Mouse (Mus musculus) bone marrow, adult 2 months (tissue): ENCODE data around the gene Phldb2. TPM values are rescaled to one million over a fixed set of nuclear protein-coding genes. Genes with fewer than 3 reads are reported as not detected.

Experiments used
- H3K27ac ChIP-seq: fragments of 200-500 bp; 2 replicates; pipeline ENCODE4 v1.5.1; 2012; ENCODE audit warnings: low read depth, mild to moderate bottlenecking, control low read depth, inconsistent platforms, low read length; ENCODE audit not compliant: control insufficient read depth, poor library complexity, insufficient read depth
- H3K4me1 ChIP-seq: fragments of 200-500 bp; 2 replicates; pipeline ENCODE4 v1.6.1; 2011; ENCODE audit warnings: low read length; ENCODE audit not compliant: control insufficient read depth, insufficient read depth
- H3K4me3 ChIP-seq: fragments of 200-500 bp; replicated peaks from 2 replicates; pipeline ENCODE3; 2011; ENCODE audit warnings: mild to moderate bottlenecking, low read depth, low read length, control low read depth; ENCODE audit not compliant: control insufficient read depth
- CTCF ChIP-seq: fragments of 200-500 bp; IDR thresholded peaks from 2 replicates; pipeline ENCODE4 v1.5.1; 2011; ENCODE audit warnings: low read length, control low read depth; ENCODE audit not compliant: control insufficient read depth, insufficient read depth
- POLR2A ChIP-seq: fragments of 200-500 bp; IDR thresholded peaks from 2 replicates; pipeline ENCODE4 v1.6.1; 2011; ENCODE audit warnings: low read depth, mild to moderate bottlenecking, control low read depth, low read length, borderline replicate concordance; ENCODE audit not compliant: control insufficient read depth
- WGBS: fragments of 180-500 bp; shearing (Covaris S2); methylation state at CpG from one replicate; pipeline ENCODE4 v1.1.7; 2018; 5-methylcytosine and 5-hydroxymethylcytosine counted together
- polyA plus RNA-seq: library from polyadenylated mRNA; stranded (reverse); fragments of >200 nt; gene quantifications from 2 replicates; pipeline ENCODE4 v1.2.4, GENCODE M21; 2011; ENCODE audit warnings: low replicate concordance; ENCODE audit not compliant: missing spikeins, insufficient read depth, insufficient read length

Phldb2 gene
- polyA plus RNA-seq, 1 experiment = 3.7 TPM

GRCm38 (mm10) chr16:45792781-45793180 lies 160.6 kb downstream of the Phldb2 start:
- 67% methylated on average over 2 of the region's 2 CpGs for WGBS
- H3K4me3 ChIP-seq = no peak overlapping the region
- TF ChIP-seq POLR2A (no peak), CTCF (no peak)
- H3K27ac ChIP-seq = no peak overlapping the region
- no peaks in the 10 kb centered on the region for H3K4me1 ChIP-seq

- no peak overlapping the region for H3K4me3 ChIP-seq
- H3K4me1 ChIP-seq = no peaks in the 10 kb centered on the region; the same call in 1 of the 2 replicates
- H3K27ac ChIP-seq = no peak overlapping the region
- TF ChIP-seq POLR2A (no peak), CTCF (no peak)
- WGBS = 47% methylated on average over 5 of the region's 5 CpGs
Measured at GRCm38 (mm10) chr16:45791286-45791685, 162.1 kb downstream of the Phldb2 start.

- Histone ChIP-seq H3K27ac (no peak overlapping the region), H3K4me3 (no peak overlapping the region), H3K4me1 (no peaks in the 10 kb centered on the region; the same call in 1 of the 2 replicates)
- 86% methylated on average over 2 of the region's 2 CpGs for WGBS
- no peak for TF ChIP-seq CTCF
- no peak for TF ChIP-seq POLR2A
Measured at GRCm38 (mm10) chr16:45789311-45789710, 164.1 kb downstream of the Phldb2 start.

GRCm38 (mm10) chr16:45787650-45788049 lies 165.7 kb downstream of the Phldb2 start:
- Histone ChIP-seq H3K4me3 (no peak overlapping the region), H3K27ac (no peak overlapping the region), H3K4me1 (no peaks in the 10 kb centered on the region; the same call in 1 of the 2 replicates)
- WGBS = 81% methylated on average over 6 of the region's 6 CpGs
- TF ChIP-seq CTCF = no peak
- no peak for TF ChIP-seq POLR2A

GRCm38 (mm10) chr16:45786639-45787038 lies 166.8 kb downstream of the Phldb2 start:
- Histone ChIP-seq H3K4me3 (no peak overlapping the region), H3K27ac (no peak overlapping the region), H3K4me1 (no peaks in the 10 kb centered on the region; the same call in 1 of the 2 replicates)
- no peak for TF ChIP-seq POLR2A
- TF ChIP-seq CTCF = no peak
- WGBS = 14% methylated on average over 8 of the region's 8 CpGs

- no peak overlapping the region for H3K4me3 ChIP-seq
- no peaks in the 10 kb centered on the region for H3K4me1 ChIP-seq
- H3K27ac ChIP-seq = no peak overlapping the region
- TF ChIP-seq CTCF (no peak), POLR2A (no peak)
- WGBS = 52% methylated on average over 6 of the region's 6 CpGs
Measured at GRCm38 (mm10) chr16:45780001-45780400, 173.4 kb downstream of the Phldb2 start.

- H3K4me3 ChIP-seq = no peak overlapping the region
- H3K27ac ChIP-seq = no peak overlapping the region
- no peaks in the 10 kb centered on the region for H3K4me1 ChIP-seq
- 86% methylated on average over 5 of the region's 5 CpGs for WGBS
- no peak for TF ChIP-seq POLR2A
Measured at GRCm38 (mm10) chr16:45774813-45775212, 178.6 kb downstream of the Phldb2 start.

- TF ChIP-seq POLR2A (no peak), CTCF (no peak)
- H3K4me3 ChIP-seq = no peak overlapping the region
- no peak overlapping the region for H3K27ac ChIP-seq
- WGBS = 88% methylated on average over 6 of the region's 6 CpGs
- H3K4me1 ChIP-seq = no peaks in the 10 kb centered on the region
Measured at GRCm38 (mm10) chr16:45770914-45771313, 182.5 kb downstream of the Phldb2 start.
